In the genomic region with DNA sequence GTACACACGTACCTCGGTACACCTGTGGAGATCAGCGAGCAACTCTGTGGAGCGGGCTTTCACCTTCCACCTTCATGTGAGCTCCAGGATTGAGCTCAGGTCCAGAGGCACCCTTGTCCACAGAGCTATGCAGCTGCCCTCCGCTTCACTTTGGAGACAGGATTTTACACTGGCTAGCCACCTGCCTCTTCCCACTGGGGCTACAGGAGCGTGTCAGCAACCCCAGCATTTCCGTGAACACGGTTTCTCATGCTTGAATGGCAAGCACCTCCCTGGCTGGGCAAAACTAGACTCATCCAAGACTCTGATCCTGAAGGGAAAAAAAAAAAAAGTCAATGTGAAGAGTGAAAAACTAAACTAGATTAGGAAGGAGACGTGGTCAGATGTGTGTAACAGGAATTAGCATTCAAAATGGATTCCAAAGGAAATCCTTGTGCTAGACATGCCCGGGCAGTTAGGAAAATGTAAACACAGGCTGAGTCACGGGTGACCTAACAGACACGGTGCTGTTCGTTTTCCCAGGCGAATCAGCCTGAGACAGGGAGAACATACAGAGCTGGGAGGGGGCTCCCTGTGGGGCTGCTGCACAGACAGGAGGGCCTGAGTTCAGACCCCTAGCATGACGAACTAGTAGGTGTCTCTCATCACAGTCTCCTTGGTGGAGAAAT, we compare ENCODE assay signal across 12 mouse cellular contexts. TPM values are rescaled to one million over a fixed set of nuclear protein-coding genes. Genes with fewer than 3 reads are reported as not detected.
DNase-seq lines count a peak whose midpoint lies in the region; ATAC-seq and TF ChIP-seq lines count a peak whose summit lies in the region.
"Had no signal": no experiment of that assay in that cellular context is flagged by ENCODE, and none has a peak within 500 bp of the region (broad histone marks: within the 10 kb centered on the region; RNA-seq: fewer than 3 reads in every experiment).

No protein-coding gene starts in this region.

- 0 out of 2 replicates have a peak, but pooled peaks cover 6% of the 10 kb centered on the region for H3K4me1 ChIP-seq in embryonic facial prominence, embryonic 14.5 days (ENCODE audit: control insufficient read depth, insufficient read depth, low read length)
- H3K4me1 ChIP-seq in kidney, postnatal 0 days (replicated peaks; ENCODE audit: insufficient read depth, low read length): peaks cover 4% of the 10 kb centered on the region; the same call in 1 of the 2 replicates

- no peaks in the 10 kb centered on the region for H3K9me3 ChIP-seq in embryonic facial prominence, embryonic 14.5 days (ENCODE audit: control insufficient read depth, low read length)
- no peaks in the 10 kb centered on the region for H3K9me3 ChIP-seq in kidney, postnatal 0 days (replicated peaks; ENCODE audit: low read length)

- no peak overlapping the region for H3K4me3 ChIP-seq in embryonic facial prominence, embryonic 14.5 days (ENCODE audit: low read depth, low read length)
- no peak overlapping the region for H3K4me3 ChIP-seq in kidney, postnatal 0 days (replicated peaks; ENCODE audit: low read depth, low read length)
- H3K4me3 ChIP-seq: hindbrain, embryonic 12.5 days had no signal

- peaks cover 21% of the 10 kb centered on the region for H3K36me3 ChIP-seq in embryonic facial prominence, embryonic 14.5 days (ENCODE audit: control insufficient read depth, insufficient read depth, low read length)
- H3K36me3 ChIP-seq in kidney, postnatal 0 days (ENCODE audit: insufficient read depth, low read length): peaks cover 15% of the 10 kb centered on the region; the same call in 1 of the 2 replicates

- H3K9ac ChIP-seq in embryonic facial prominence, embryonic 14.5 days (ENCODE audit: low read depth, low read length): 0 out of 2 replicates have a peak overlapping the region, but pooled peaks have one; percentile 0
- H3K9ac ChIP-seq in kidney, postnatal 0 days (ENCODE audit: low read depth, low read length): no peak overlapping the region
- H3K9ac ChIP-seq: hindbrain, embryonic 12.5 days had no signal

- H3K27ac ChIP-seq in embryonic facial prominence, embryonic 14.5 days (replicated peaks; ENCODE audit: low read depth, low read length): peak overlapping the region; percentile 61; the same call in 1 of the 2 replicates
- H3K27ac ChIP-seq in kidney, postnatal 0 days: peak overlapping the region; percentile 81
- H3K27ac ChIP-seq: hindbrain, embryonic 12.5 days had no signal

- ATAC-seq in embryonic facial prominence, embryonic 14.5 days (ENCODE audit: low read depth): no peak
- ATAC-seq in kidney, postnatal 0 days (replicated peaks; ENCODE audit: low FRiP score, low read depth): peak; percentile 19; the same call in 1 of the 2 replicates
- no peak for ATAC-seq in cerebellum, adult (ENCODE audit: insufficient number of reproducible peaks, low FRiP score, low TSS enrichment)

- no peak overlapping the region for H3K4me2 ChIP-seq in embryonic facial prominence, embryonic 14.5 days (ENCODE audit: low read depth, low read length)
- H3K4me2 ChIP-seq in kidney, postnatal 0 days (ENCODE audit: low read length): no peak overlapping the region
- H3K4me2 ChIP-seq: hindbrain, embryonic 12.5 days had no signal

- peaks cover 17% of the 10 kb centered on the region for H3K27me3 ChIP-seq in embryonic facial prominence, embryonic 14.5 days (replicated peaks; ENCODE audit: control insufficient read depth, insufficient read depth, low read length)
- H3K27me3 ChIP-seq in kidney, postnatal 0 days (ENCODE audit: insufficient read depth, low read length): no peaks in the 10 kb centered on the region

- DNase-seq in urinary bladder, postnatal 14 days (ENCODE audit: low spot score): peak; percentile 55
- no peak for DNase-seq in urinary bladder, postnatal 4 days (ENCODE audit: low spot score in 2 of 2)
- peak; percentile 64 for DNase-seq in embryonic facial prominence, embryonic 14.5 days (ENCODE audit: low spot score)
- peak; percentile 36 for DNase-seq in kidney, postnatal 0 days (ENCODE audit: low spot score)
- DNase-seq in frontal cortex, adult 2 months (ENCODE audit: extremely low spot score in 1 of 2, low spot score in 1 of 2): no peak
- no peak for DNase-seq in adrenal gland, adult 18-20 months (ENCODE audit: low spot score in 2 of 2)
- DNase-seq: cerebellum, postnatal 14 days; heart, adult 11 months; layer of hippocampus, postnatal 36 days; right cerebral cortex, adult 18-20 months had no signal

- WGBS in embryonic facial prominence, embryonic 14.5 days: 46% methylated on average over 15 of the region's 15 CpGs
- 31% methylated on average over 15 of the region's 15 CpGs for WGBS in kidney, postnatal 0 days

- no peak for TF ChIP-seq CTCF in kidney, postnatal 0 days (IDR thresholded peaks at IDR 0.05; ENCODE audit: low read depth)

RNA-seq across cellular contexts. Expression of a gene that starts 4.4 kb away (rescaled TPM):
- polyA plus RNA-seq in embryonic facial prominence, embryonic 14.5 days (2014; fragmentation: Nextera tagmentation; extraction: Ambion mirVana): 10.7 and 11.0 TPM in 2 replicates
- 2.9 and 3.1 TPM in 2 replicates for polyA plus RNA-seq in kidney, postnatal 0 days (2015; fragmentation: Nextera tagmentation; extraction: Ambion mirVana)
- polyA plus RNA-seq in frontal cortex, adult 2 months (2012; rRNA removed): 5.7 and 7.2 TPM in 2 replicates
- 1 to 10 TPM; 3.1 to 3.7 TPM for total RNA-seq in adrenal gland, adult 18-20 months (2021)

RNA-seq across cellular contexts. Expression of a gene that starts 36.9 kb away (rescaled TPM):
- polyA plus RNA-seq in embryonic facial prominence, embryonic 14.5 days (2014; fragmentation: Nextera tagmentation; extraction: Ambion mirVana): 13.3 TPM in 2 replicates
- 11.1 and 11.7 TPM in 2 replicates for polyA plus RNA-seq in kidney, postnatal 0 days (2015; fragmentation: Nextera tagmentation; extraction: Ambion mirVana)
- polyA plus RNA-seq in frontal cortex, adult 2 months (2012; rRNA removed): 28.4 and 31.7 TPM in 2 replicates
- total RNA-seq in adrenal gland, adult 18-20 months (2021): 10 to 100 TPM; 17.1 to 27.1 TPM

RNA-seq across cellular contexts. Expression of a gene that starts 37.1 kb away (rescaled TPM):
- polyA plus RNA-seq in embryonic facial prominence, embryonic 14.5 days (2014; fragmentation: Nextera tagmentation; extraction: Ambion mirVana): 30.2 and 36.6 TPM in 2 replicates
- 37.2 and 40.1 TPM in 2 replicates for polyA plus RNA-seq in kidney, postnatal 0 days (2015; fragmentation: Nextera tagmentation; extraction: Ambion mirVana)
- 71.9 and 89.0 TPM in 2 replicates for polyA plus RNA-seq in frontal cortex, adult 2 months (2012; rRNA removed)
- total RNA-seq in adrenal gland, adult 18-20 months (2021): 10 to 100 TPM; 37.3 to 47.6 TPM

RNA-seq across cellular contexts. Expression of a gene that starts 42.4 kb away (rescaled TPM):
- 140 and 164 TPM in 2 replicates for polyA plus RNA-seq in embryonic facial prominence, embryonic 14.5 days (2014; fragmentation: Nextera tagmentation; extraction: Ambion mirVana)
- polyA plus RNA-seq in kidney, postnatal 0 days (2015; fragmentation: Nextera tagmentation; extraction: Ambion mirVana): 149 and 156 TPM in 2 replicates
- 17.6 and 19.3 TPM in 2 replicates for polyA plus RNA-seq in frontal cortex, adult 2 months (2012; rRNA removed)
- total RNA-seq in adrenal gland, adult 18-20 months (2021): 10 to 100 TPM; 26.8 to 33.1 TPM

RNA-seq across cellular contexts. Expression of a gene that starts 57.6 kb away (rescaled TPM):
- 1,358 and 1,723 TPM in 2 replicates for polyA plus RNA-seq in embryonic facial prominence, embryonic 14.5 days (2014; fragmentation: Nextera tagmentation; extraction: Ambion mirVana)
- polyA plus RNA-seq in kidney, postnatal 0 days (2015; fragmentation: Nextera tagmentation; extraction: Ambion mirVana): 1,980 and 2,021 TPM in 2 replicates
- polyA plus RNA-seq in frontal cortex, adult 2 months (2012; rRNA removed): 347 and 369 TPM in 2 replicates
- 100 to 1,000 TPM; 248 to 269 TPM for total RNA-seq in adrenal gland, adult 18-20 months (2021)

Comparison
In these comparisons a context has a peak if more than half of its experiments do, and no peak if none do; other contexts are left out.
1. DNase-seq: peak in urinary bladder, postnatal 14 days (single experiment), embryonic facial prominence, embryonic 14.5 days (single experiment) and kidney, postnatal 0 days (single experiment); none in urinary bladder, postnatal 4 days (0 of 2), frontal cortex, adult 2 months (0 of 2) and adrenal gland, adult 18-20 months (0 of 2).